Mouse (Mus musculus): ENCODE measurements around the gene Carhsp1. TPM values are rescaled to one million over a fixed set of nuclear protein-coding genes. Genes with fewer than 3 reads are reported as not detected.

Gene Carhsp1
- total RNA-seq (2021), result 10 to 100 TPM; 15.2 to 18.3 TPM
- 27.1 and 30.5 TPM in 2 replicates for polyA plus RNA-seq (2012; rRNA removed)
- long read RNA-seq, transcript Carhsp1-201 (4 exons, 2,858 nt), result major isoform, 13 of 14 reads
- long read RNA-seq, partial matches to known transcripts, result 0 of 14 reads
- long read RNA-seq, other reads (novel, unspliced or antisense), result 1 of 14 reads

DNA sequence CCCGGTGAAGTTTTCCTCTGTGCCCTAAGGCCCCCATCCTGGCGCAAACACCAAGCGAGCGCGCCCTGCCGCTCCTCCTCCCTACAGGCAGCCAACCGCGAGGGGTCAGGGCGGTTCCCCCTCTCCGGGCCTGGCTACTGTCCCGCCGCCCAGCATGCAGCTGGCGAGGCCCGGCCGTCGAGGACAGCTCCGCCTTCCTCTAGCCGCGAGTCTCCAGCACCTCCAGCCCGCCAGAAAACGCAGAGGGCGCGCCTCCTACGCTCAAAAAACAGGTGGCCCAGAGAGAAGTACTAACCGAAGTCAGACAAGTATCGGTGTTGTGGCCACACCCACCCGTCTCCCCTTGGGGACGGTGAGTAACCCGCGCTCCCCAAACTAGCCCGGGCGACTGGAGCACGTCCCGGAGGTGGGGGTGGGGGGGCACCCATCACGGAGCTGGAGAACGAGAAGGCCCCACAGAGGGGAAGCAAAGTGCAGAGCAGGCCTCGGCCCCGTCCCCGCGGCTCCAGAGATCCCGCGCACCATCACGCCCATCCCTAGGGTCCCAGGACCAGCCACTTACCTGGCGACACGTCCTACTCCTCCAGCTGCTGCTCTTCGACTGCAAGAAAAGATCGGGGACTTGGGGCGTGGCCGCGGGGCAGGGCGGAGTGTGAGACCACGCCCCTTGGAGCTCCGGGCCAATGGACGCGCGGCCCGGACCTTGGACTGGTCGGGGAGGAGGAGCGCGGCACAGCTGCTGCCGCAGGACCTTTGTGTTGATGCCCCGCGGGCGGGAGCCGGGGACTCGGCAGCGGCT is at the start of gene Carhsp1:
Gene Carhsp1, minus strand, starts transcription at position 605 of the 799 bp plus-strand sequence.
- Histone ChIP-seq H3K9ac (ENCODE audit: low read depth, low read length) (peak within 1 kb of the TSS; percentile 67), H3K4me3 (peak within 1 kb of the TSS; percentile 63), H3K27me3 (ENCODE audit: control insufficient read depth, insufficient read depth, low read length) (no peaks in the 10 kb centered on the region), H3K4me1 (ENCODE audit: control insufficient read depth, insufficient read depth, low read length) (peaks cover 30% of the 10 kb centered on the region), H3K79me2 (replicated peaks; ENCODE audit: control insufficient read depth, insufficient read depth, low read length) (no peaks in the 10 kb centered on the region; the same call in 1 of the 2 replicates), H3K36me3 (ENCODE audit: control insufficient read depth, insufficient read depth, low read length) (peaks cover 1% of the 10 kb centered on the region; the same call in 1 of the 2 replicates), H3K27ac (peak within 1 kb of the TSS; percentile 85)
- 1% methylated on average over 67 of the region's 67 CpGs for WGBS
- peak; percentile 96 to 97 for DNase-seq
- peak; percentile 50 for TF ChIP-seq CTCF (IDR thresholded peaks at IDR 0.05)
- peak; percentile 97 for TF ChIP-seq POLR2A (IDR thresholded peaks at IDR 0.05; ENCODE audit: insufficient read depth, low read depth, low read length)
- TF ChIP-seq EP300 (IDR thresholded peaks at IDR 0.05; ENCODE audit: insufficient read depth, low read depth, low read length), result 0 out of 2 replicates have a peak, but pooled peaks have one; percentile 20
- intact Hi-C loops (cut with DNase I), result loop anchor here (2.0 kb wide), 1 partner anchor 17 kb away; no protein-coding TSS in a partner anchor

DNA sequence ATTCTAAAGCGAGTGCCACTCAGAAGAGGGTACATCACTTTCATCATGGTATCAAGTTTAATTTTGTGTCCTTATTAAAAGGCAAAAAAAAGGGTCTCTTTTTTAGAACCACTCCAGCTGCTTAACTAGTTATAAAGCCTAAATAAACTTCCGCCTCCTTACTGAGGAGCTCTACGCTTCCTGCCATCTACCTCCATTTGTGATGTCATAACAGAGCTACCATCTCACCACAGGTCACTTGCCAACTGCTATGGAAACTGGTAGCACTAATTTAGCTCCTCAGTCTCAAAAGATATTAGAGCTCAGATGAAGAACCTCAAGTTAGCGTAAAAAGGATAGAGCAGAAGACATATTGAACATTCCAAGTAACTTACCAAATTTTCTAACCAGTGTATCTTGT is 48.5 kb upstream of the Carhsp1 start:
- no peak for TF ChIP-seq CTCF (IDR thresholded peaks at IDR 0.05)
- no peak for TF ChIP-seq EP300 (IDR thresholded peaks at IDR 0.05; ENCODE audit: insufficient read depth, low read depth, low read length)
- no peak overlapping the region for H3K4me3 ChIP-seq
- H3K27me3 ChIP-seq (ENCODE audit: control insufficient read depth, insufficient read depth, low read length), result no peaks in the 10 kb centered on the region
- no peak overlapping the region for H3K27ac ChIP-seq
- H3K79me2 ChIP-seq (replicated peaks; ENCODE audit: control insufficient read depth, insufficient read depth, low read length), result peaks cover 28% of the 10 kb centered on the region
- intact Hi-C loops (cut with DNase I), result no loop called here
- WGBS, result 76% methylated on average over 4 of the region's 4 CpGs
- H3K9ac ChIP-seq (ENCODE audit: low read depth, low read length), result no peak overlapping the region
- peaks cover 22% of the 10 kb centered on the region for H3K36me3 ChIP-seq (ENCODE audit: control insufficient read depth, insufficient read depth, low read length)
- peaks cover 18% of the 10 kb centered on the region for H3K4me1 ChIP-seq (ENCODE audit: control insufficient read depth, insufficient read depth, low read length)
- no peak for DNase-seq

DNA sequence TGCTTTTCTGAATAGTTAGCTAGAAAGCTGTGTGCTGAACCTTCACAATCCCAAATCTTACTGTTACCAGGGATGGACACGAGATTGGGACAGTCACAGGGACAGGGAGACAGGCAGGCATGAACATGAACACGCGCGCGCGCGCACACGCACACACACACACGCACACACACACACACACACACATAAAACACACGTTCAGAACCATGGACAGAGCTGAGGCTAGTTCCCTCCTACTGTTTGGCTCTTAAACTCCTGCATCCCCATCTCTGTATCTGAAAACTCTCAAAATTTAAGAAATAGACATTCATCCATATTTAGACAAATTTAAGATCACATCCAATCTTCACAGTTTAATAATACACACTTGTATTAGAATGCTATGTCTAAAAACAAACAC is 45.8 kb upstream of the Carhsp1 start:
- DNase-seq, result no peak
- intact Hi-C loops (cut with DNase I), result loop anchor here (2.0 kb wide), 1 partner anchor 17 kb away; no protein-coding TSS in a partner anchor

DNA sequence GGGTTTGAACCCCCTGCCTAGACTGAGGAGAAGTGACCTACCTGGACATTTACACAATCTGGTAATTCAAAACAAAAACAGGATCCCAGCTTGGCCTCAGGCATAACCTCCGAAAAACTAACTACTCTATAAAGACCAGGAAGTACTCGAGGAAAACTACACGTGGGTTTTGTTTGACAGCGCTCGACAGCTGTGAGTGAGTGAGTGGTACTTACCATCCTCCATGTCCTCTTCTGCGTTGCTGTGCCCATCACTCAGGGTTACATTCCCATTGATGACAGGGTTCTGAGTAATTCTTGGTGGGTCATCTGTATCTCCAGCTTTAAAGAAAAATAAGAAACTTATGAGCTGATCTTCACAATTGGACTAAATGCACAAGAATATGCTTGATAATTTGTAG is 44.3 kb upstream of the Carhsp1 start:
- peaks cover 14% of the 10 kb centered on the region for H3K4me1 ChIP-seq (ENCODE audit: control insufficient read depth, insufficient read depth, low read length)
- H3K9ac ChIP-seq (ENCODE audit: low read depth, low read length), result no peak overlapping the region
- DNase-seq, result no peak
- no peak overlapping the region for H3K4me3 ChIP-seq
- intact Hi-C loops (cut with DNase I), result no loop called here
- no peak overlapping the region for H3K27ac ChIP-seq
- WGBS, result 53% methylated on average over 6 of the region's 6 CpGs
- TF ChIP-seq POLR2A (IDR thresholded peaks at IDR 0.05; ENCODE audit: insufficient read depth, low read depth, low read length) (no peak), EP300 (IDR thresholded peaks at IDR 0.05; ENCODE audit: insufficient read depth, low read depth, low read length) (no peak), CTCF (IDR thresholded peaks at IDR 0.05) (no peak)
- H3K36me3 ChIP-seq (ENCODE audit: control insufficient read depth, insufficient read depth, low read length), result peaks cover 41% of the 10 kb centered on the region
- no peaks in the 10 kb centered on the region for H3K27me3 ChIP-seq (ENCODE audit: control insufficient read depth, insufficient read depth, low read length)
- peaks cover 22% of the 10 kb centered on the region for H3K79me2 ChIP-seq (replicated peaks; ENCODE audit: control insufficient read depth, insufficient read depth, low read length)

More for the DNA sequence above, 45.8 kb upstream of the Carhsp1 start:
- peaks cover 13% of the 10 kb centered on the region for H3K4me1 ChIP-seq (ENCODE audit: control insufficient read depth, insufficient read depth, low read length)
- H3K4me3 ChIP-seq, result no peak overlapping the region
- H3K9ac ChIP-seq (ENCODE audit: low read depth, low read length), result no peak overlapping the region
- peaks cover 25% of the 10 kb centered on the region for H3K79me2 ChIP-seq (replicated peaks; ENCODE audit: control insufficient read depth, insufficient read depth, low read length)
- peaks cover 35% of the 10 kb centered on the region for H3K36me3 ChIP-seq (ENCODE audit: control insufficient read depth, insufficient read depth, low read length)
- H3K27ac ChIP-seq, result no peak overlapping the region
- 89% methylated on average over 10 of the region's 10 CpGs for WGBS
- H3K27me3 ChIP-seq (ENCODE audit: control insufficient read depth, insufficient read depth, low read length), result no peaks in the 10 kb centered on the region
- no peak for TF ChIP-seq CTCF (IDR thresholded peaks at IDR 0.05)

DNA sequence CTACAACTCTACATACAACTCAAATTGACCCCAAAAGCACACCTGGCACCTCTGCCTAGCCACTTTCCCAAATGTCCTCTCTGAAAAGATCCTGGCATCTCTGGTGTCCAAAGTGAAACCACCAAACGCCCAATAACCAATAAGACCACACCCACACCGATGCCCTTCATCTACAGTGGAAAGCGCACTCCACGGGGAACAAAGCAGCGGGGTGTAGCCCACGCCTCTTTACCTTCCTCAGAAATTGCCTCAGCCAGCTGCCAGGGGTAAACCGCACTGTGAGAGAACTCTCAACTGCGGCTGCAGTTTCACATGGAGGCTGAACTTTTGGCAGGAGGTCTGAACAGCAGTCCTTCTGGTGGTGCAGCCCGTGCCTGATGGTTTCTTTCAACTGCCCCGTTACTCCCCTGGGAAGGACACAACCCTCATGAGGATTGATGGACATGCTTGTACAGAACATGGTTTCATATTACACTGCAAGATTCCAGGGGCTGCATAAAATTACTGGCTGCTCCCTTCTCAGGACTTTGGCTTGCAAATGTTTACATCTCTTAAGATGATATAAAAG is 43.6 kb upstream of the Carhsp1 start:
- Histone ChIP-seq H3K4me3 (no peak overlapping the region), H3K27ac (no peak overlapping the region), H3K27me3 (ENCODE audit: control insufficient read depth, insufficient read depth, low read length) (no peaks in the 10 kb centered on the region), H3K4me1 (ENCODE audit: control insufficient read depth, insufficient read depth, low read length) (peaks cover 14% of the 10 kb centered on the region), H3K36me3 (ENCODE audit: control insufficient read depth, insufficient read depth, low read length) (peaks cover 40% of the 10 kb centered on the region), H3K9ac (ENCODE audit: low read depth, low read length) (no peak overlapping the region), H3K79me2 (replicated peaks; ENCODE audit: control insufficient read depth, insufficient read depth, low read length) (peaks cover 22% of the 10 kb centered on the region)
- intact Hi-C loops (cut with DNase I), result no loop called here
- DNase-seq, result peak in 1 of 2 experiments; percentile 46
- no peak for TF ChIP-seq CTCF (IDR thresholded peaks at IDR 0.05)
- TF ChIP-seq POLR2A (IDR thresholded peaks at IDR 0.05; ENCODE audit: insufficient read depth, low read depth, low read length), result no peak
- TF ChIP-seq EP300 (IDR thresholded peaks at IDR 0.05; ENCODE audit: insufficient read depth, low read depth, low read length), result no peak
- WGBS, result 74% methylated on average over 10 of the region's 10 CpGs

DNA sequence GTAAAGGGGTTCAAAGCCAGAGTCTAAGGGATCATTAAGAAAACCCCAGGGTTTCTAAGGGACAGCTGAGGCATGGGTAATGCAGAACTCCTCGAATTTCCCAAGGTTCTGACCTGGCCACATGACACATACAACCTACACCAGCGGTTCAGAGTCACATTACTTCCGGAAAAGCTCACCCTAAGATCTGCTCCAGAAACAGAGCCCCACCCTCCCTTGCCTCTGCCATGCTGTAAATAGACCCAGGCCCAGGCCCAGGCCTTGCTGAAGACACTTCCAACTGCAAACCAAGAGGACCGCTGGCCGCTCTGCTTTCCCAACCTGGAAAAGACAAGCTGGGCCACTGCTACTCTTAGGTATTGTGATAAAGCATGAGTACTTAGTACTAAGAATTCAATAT is 42.9 kb upstream of the Carhsp1 start:
- no peaks in the 10 kb centered on the region for H3K27me3 ChIP-seq (ENCODE audit: control insufficient read depth, insufficient read depth, low read length)
- H3K9ac ChIP-seq (ENCODE audit: low read depth, low read length), result no peak overlapping the region
- peaks cover 13% of the 10 kb centered on the region for H3K4me1 ChIP-seq (ENCODE audit: control insufficient read depth, insufficient read depth, low read length)
- WGBS, result 79% methylated on average over 5 of the region's 5 CpGs
- TF ChIP-seq EP300 (IDR thresholded peaks at IDR 0.05; ENCODE audit: insufficient read depth, low read depth, low read length), result no peak
- no peak for TF ChIP-seq CTCF (IDR thresholded peaks at IDR 0.05)
- TF ChIP-seq POLR2A (IDR thresholded peaks at IDR 0.05; ENCODE audit: insufficient read depth, low read depth, low read length), result no peak
- intact Hi-C loops (cut with DNase I), result no loop called here
- DNase-seq, result no peak
- peaks cover 32% of the 10 kb centered on the region for H3K36me3 ChIP-seq (ENCODE audit: control insufficient read depth, insufficient read depth, low read length)
- H3K27ac ChIP-seq, result no peak overlapping the region
- no peak overlapping the region for H3K4me3 ChIP-seq
- peaks cover 20% of the 10 kb centered on the region for H3K79me2 ChIP-seq (replicated peaks; ENCODE audit: control insufficient read depth, insufficient read depth, low read length)
